Mouse (Mus musculus): ENCODE measurements around the gene Lat.
A peak's percentile ranks its signal among the peaks of the same experiment; 100 is the strongest.

DNA sequence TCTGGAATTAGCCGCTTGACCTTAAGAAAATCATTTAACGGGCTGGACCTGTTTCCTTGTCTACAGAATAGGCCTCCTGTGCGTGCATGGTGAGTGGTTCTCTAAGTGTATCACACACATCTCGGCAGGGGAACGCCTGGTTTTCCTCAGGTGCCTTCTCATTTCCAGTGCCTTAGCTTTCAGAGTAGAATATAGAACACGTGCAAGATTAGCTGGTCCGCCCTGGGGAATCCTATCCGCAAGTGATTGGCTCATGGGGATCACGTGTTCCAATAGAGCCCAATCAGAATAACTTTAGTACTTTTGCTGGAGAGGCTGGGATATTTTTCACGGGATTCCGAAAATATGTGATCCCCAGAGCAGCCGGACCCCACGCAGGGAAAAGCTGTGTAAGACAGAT lies 10.3 kb downstream of the Lat start:
- TF ChIP-seq CEBPB (IDR thresholded peaks at IDR 0.05; ENCODE audit: low read depth) (no peak), MYOD1 (IDR thresholded peaks at IDR 0.05; ENCODE audit: control insufficient read depth, insufficient read length, low read depth) (no peak), CTCF (IDR thresholded peaks at IDR 0.05; ENCODE audit: control insufficient read depth, insufficient read depth, insufficient read length) (no peak), USF1 (IDR thresholded peaks at IDR 0.05; ENCODE audit: low read depth) (peak; percentile 94), FOSL1 (IDR thresholded peaks at IDR 0.05; ENCODE audit: insufficient read depth, low read length, poor library complexity, severe bottlenecking) (no peak), MAX (IDR thresholded peaks at IDR 0.05) (no peak)
